Mouse (Mus musculus) B cell, adult 67 days (primary cell): ENCODE measurements around the gene Tprn. TPM values are rescaled to one million over a fixed set of nuclear protein-coding genes. Genes with fewer than 3 reads are reported as not detected.

Experiments used
- total RNA-seq, 2 experiments: library from RNA; stranded (reverse); gene quantifications; 4 replicates each; pipeline ENCODE4 v1.2.4; 2023

Tprn gene
- 10 to 100 TPM; 15.5 to 20.0 TPM for total RNA-seq

GRCm38 (mm10) chr2:25262291-25262767 is at the start of gene Tprn:
TSS of gene Tprn (plus strand) at chr2:25262618.

GRCm38 (mm10) chr2:25214444-25214843 is 48.0 kb upstream of the Tprn start, which contains the start of gene Stpg3:
TSS of gene Stpg3 (minus strand) at chr2:25214637.

GRCm38 (mm10) chr2:25218445-25218844 is 44.0 kb upstream of the Tprn start, which contains the start of gene Fam166a:
TSS of gene Fam166a (plus strand) at chr2:25218745.

GRCm38 (mm10) chr2:25224492-25224765 is 38.0 kb upstream of the Tprn start, which contains the start of gene Tubb4b:
TSS of gene Tubb4b (minus strand) at chr2:25224702.

GRCm38 (mm10) chr2:25234050-25234449 is 28.4 kb upstream of the Tprn start, which contains the start of gene Slc34a3:
TSS of gene Slc34a3 (minus strand) at chr2:25234364.

GRCm38 (mm10) chr2:25236614-25237013 is 25.8 kb upstream of the Tprn start, which contains the start of gene Rnf224:
TSS of gene Rnf224 (minus strand) at chr2:25236787.

GRCm38 (mm10) chr2:25242101-25242506 is 20.3 kb upstream of the Tprn start, which contains the start of the genes Rnf208 and Cysrt1:
TSS of gene Rnf208 (plus strand) at chr2:25242255.
TSS of gene Cysrt1 (minus strand) at chr2:25242452.

GRCm38 (mm10) chr2:25246183-25247072 is 16.0 kb upstream of the Tprn start, which contains the start of gene AL732309.1:
TSS of gene AL732309.1 (minus strand) at chr2:25246863.

GRCm38 (mm10) chr2:25255284-25255779 is 7.1 kb upstream of the Tprn start, which contains the start of gene Tmem203:
TSS of gene Tmem203 (plus strand) at chr2:25255439.

GRCm38 (mm10) chr2:25271827-25272511 is 9.6 kb downstream of the Tprn start, which contains the start of the genes Ssna1 and Anapc2:
TSS of gene Ssna1 (minus strand) at chr2:25272438.
TSS of gene Anapc2 (plus strand) at chr2:25272478.

GRCm38 (mm10) chr2:25287927-25288649 is 25.7 kb downstream of the Tprn start, which contains the start of gene Tmem210:
TSS of gene Tmem210 (plus strand) at chr2:25288145.

GRCm38 (mm10) chr2:25289651-25290050 is 27.2 kb downstream of the Tprn start, which contains the start of gene Lrrc26:
TSS of gene Lrrc26 (plus strand) at chr2:25289915.

GRCm38 (mm10) chr2:25318971-25319773 is 56.8 kb downstream of the Tprn start, which contains the start of gene Grin1:
TSS of gene Grin1 (minus strand) at chr2:25319187.

Other genes starting within 250 kb of the Tprn start
- gene Nsmf, start 208.3 kb upstream of the Tprn start, total RNA-seq: 10 to 100 TPM; 44.6 to 55.0 TPM
- not detected for gene Entpd8, start 182.3 kb upstream of the Tprn start, total RNA-seq
- gene Noxa1, start 167.5 kb upstream of the Tprn start, total RNA-seq: not detected
- gene Nrarp, start 81.9 kb upstream of the Tprn start, total RNA-seq: 1 to 10 TPM; 3.7 to 4.2 TPM
- gene Tor4a, start 65.7 kb upstream of the Tprn start, total RNA-seq: 10 to 100 TPM; 36.4 to 59.0 TPM
- 10 to 100 TPM; 96.3 to 98.1 TPM for gene Nelfb, start 51.1 kb upstream of the Tprn start, total RNA-seq
- gene Stpg3, start 48.0 kb upstream of the Tprn start, total RNA-seq: not detected
- under 1 TPM in 1 of 2 experiments, not detected in 1; 0.50 TPM for gene Fam166a, start 43.9 kb upstream of the Tprn start, total RNA-seq
- gene Tubb4b, start 37.9 kb upstream of the Tprn start, total RNA-seq: 100 to 1,000 TPM; 117 to 128 TPM
- not detected for gene Slc34a3, start 28.3 kb upstream of the Tprn start, total RNA-seq
- not detected for gene Rnf224, start 25.8 kb upstream of the Tprn start, total RNA-seq
- gene Rnf208, start 20.4 kb upstream of the Tprn start, total RNA-seq: not detected
- gene Cysrt1, start 20.2 kb upstream of the Tprn start, total RNA-seq: not detected
- 10 to 100 TPM; 10.7 to 11.9 TPM for gene AL732309.1, start 15.8 kb upstream of the Tprn start, total RNA-seq
- gene Tmem203, start 7.2 kb upstream of the Tprn start, total RNA-seq: 10 to 100 TPM; 20.1 to 25.4 TPM
- 10 to 100 TPM; 43.7 to 44.2 TPM for gene Ssna1, start 9.8 kb downstream of the Tprn start, total RNA-seq
- 100 to 1,000 TPM; 114 to 127 TPM for gene Anapc2, start 9.9 kb downstream of the Tprn start, total RNA-seq
- not detected for gene Tmem210, start 25.5 kb downstream of the Tprn start, total RNA-seq
- not detected for gene Lrrc26, start 27.3 kb downstream of the Tprn start, total RNA-seq
- not detected for gene Grin1, start 56.6 kb downstream of the Tprn start, total RNA-seq
- gene Man1b1, start 69.7 kb downstream of the Tprn start, total RNA-seq: 10 to 100 TPM; 49.9 to 52.4 TPM
- 10 to 100 TPM; 36.0 to 36.9 TPM for gene Dpp7, start 93.7 kb downstream of the Tprn start, total RNA-seq
- gene Uap1l1, start 103.1 kb downstream of the Tprn start, total RNA-seq: 10 to 100 TPM; 25.0 to 27.0 TPM
- 1 to 10 TPM in 1 of 2 experiments, under 1 TPM in 1; 0.44 to 1.0 TPM for gene Sapcd2, start 109.7 kb downstream of the Tprn start, total RNA-seq
- gene Entpd2, start 133.3 kb downstream of the Tprn start, total RNA-seq: not detected
- gene Npdc1, start 136.7 kb downstream of the Tprn start, total RNA-seq: not detected
- not detected for gene Fut7, start 160.6 kb downstream of the Tprn start, total RNA-seq
- gene Abca2, start 166.1 kb downstream of the Tprn start, total RNA-seq: 10 to 100 TPM; 48.1 to 52.4 TPM
- gene Clic3, start 194.2 kb downstream of the Tprn start, total RNA-seq: not detected
- 10 to 100 TPM; 90.9 to 100.0 TPM for gene Paxx, start 198.5 kb downstream of the Tprn start, total RNA-seq
- not detected for gene Ptgds, start 207.4 kb downstream of the Tprn start, total RNA-seq
- gene Lcn12, start 231.3 kb downstream of the Tprn start, total RNA-seq: not detected
- gene Fbxw5, start 238.1 kb downstream of the Tprn start, total RNA-seq: 10 to 100 TPM; 72.0 to 74.1 TPM
- gene C8g, start 239.1 kb downstream of the Tprn start, total RNA-seq: under 1 TPM in 1 of 2 experiments, not detected in 1; 0.93 TPM